In the genomic region with DNA sequence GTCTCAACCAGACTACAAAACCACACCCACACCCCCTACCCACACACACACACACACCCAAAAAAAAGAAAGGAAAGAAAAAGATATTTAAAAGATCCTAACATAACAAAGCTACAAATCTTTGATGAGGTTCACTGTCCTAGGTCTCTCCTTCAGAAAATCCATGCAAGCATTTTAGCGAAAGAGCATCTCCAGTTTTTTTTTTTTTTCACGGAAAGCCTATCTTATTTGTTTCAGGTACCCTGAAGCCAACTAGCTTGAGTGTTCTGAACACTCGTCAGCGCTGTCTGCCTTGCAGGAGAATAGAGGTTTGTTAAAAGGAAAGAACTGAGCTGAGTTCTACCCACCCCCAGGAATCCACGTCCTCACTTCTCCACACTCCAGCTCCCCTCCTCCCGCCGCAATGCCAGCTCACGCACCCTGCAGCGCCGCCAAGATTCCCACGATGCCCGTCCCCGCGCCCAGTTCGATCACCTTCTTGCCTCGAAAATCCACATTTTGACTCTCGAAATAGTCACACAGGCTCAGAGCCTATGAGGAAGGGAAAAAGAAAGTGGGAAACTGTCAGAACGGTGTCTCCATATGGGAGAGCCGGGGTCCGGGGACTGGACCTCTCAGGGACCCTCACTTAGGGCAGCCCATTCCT, we compare ENCODE assay signal across 1 mouse cellular context.
TF ChIP-seq lines count a peak whose summit lies in the region.

No protein-coding gene starts in this region.

TF ChIP-seq in ES-E14, 5 proteins besides CTCF, POLR2A, EP300 and RAD21:
- TF ChIP-seq HCFC1 (IDR thresholded peaks at IDR 0.05; ENCODE audit: borderline replicate concordance, insufficient read depth, low read length): no peak
- TF ChIP-seq ZNF384 (IDR thresholded peaks at IDR 0.05; ENCODE audit: low read depth, low read length): peak; percentile 93
- TF ChIP-seq CHD2 (IDR thresholded peaks at IDR 0.05; ENCODE audit: low read depth, low read length): no peak
- no peak for TF ChIP-seq ZC3H11A (IDR thresholded peaks at IDR 0.05; ENCODE audit: borderline replicate concordance, low read depth, low read length)
